Mouse (Mus musculus): ENCODE data around the gene Cdh20.

- TF ChIP-seq CTCF (IDR thresholded peaks at IDR 0.05 in 2 of 3, conservative IDR thresholded peaks at IDR 0.05 in 1 of 3; ENCODE audit: control insufficient read depth in 1 of 3, insufficient read depth in 1 of 3, low read depth in 2 of 3, low read length in 3 of 3, poor library complexity in 1 of 3, severe bottlenecking in 1 of 3) (no peak), TBP (IDR thresholded peaks at IDR 0.05; ENCODE audit: low read depth, low read length) (no peak), POLR2AphosphoS2 (IDR thresholded peaks at IDR 0.05; ENCODE audit: low read length) (no peak), TCF12 (IDR thresholded peaks at IDR 0.05; ENCODE audit: low read depth, low read length) (no peak), POLR2A (IDR thresholded peaks at IDR 0.05; ENCODE audit: control insufficient read depth in 1 of 2, insufficient read depth in 1 of 2, low read depth in 1 of 2, low read length in 2 of 2, poor library complexity in 1 of 2) (no peak), ZC3H11A (IDR thresholded peaks at IDR 0.05; ENCODE audit: low read depth, low read length) (no peak), MAX (IDR thresholded peaks at IDR 0.05; ENCODE audit: low read length) (no peak), TAL1 (IDR thresholded peaks at IDR 0.05; ENCODE audit: low read length) (no peak), ZKSCAN1 (IDR thresholded peaks at IDR 0.05; ENCODE audit: low read depth, low read length) (no peak), CHD2 (IDR thresholded peaks at IDR 0.05; ENCODE audit: low read length) (no peak), ZNF384 (IDR thresholded peaks at IDR 0.05; ENCODE audit: low read depth, low read length) (no peak), HCFC1 (IDR thresholded peaks at IDR 0.05; ENCODE audit: low read depth, low read length) (no peak), EP300 (IDR thresholded peaks at IDR 0.05; ENCODE audit: low read depth in 1 of 2, low read length in 2 of 2) (no peak), ETS1 (IDR thresholded peaks at IDR 0.05; ENCODE audit: low read depth, low read length) (no peak)
These were observed 211.9 kb downstream of the Cdh20 start for GRCm38 (mm10) chr1:104980273-104980672.

Measured in MEL (cell line).